Mouse (Mus musculus): ENCODE measurements around the gene Gm19426.

GRCm38 (mm10) chr2:84733579-84734300, 9.7 kb downstream of the Gm19426 start, which contains the start of gene Ypel4:
- TF ChIP-seq CTCF (IDR thresholded peaks at IDR 0.05; ENCODE audit: low read depth) (no peak), EP300 (IDR thresholded peaks at IDR 0.05; ENCODE audit: low read depth) (no peak)
